Mouse (Mus musculus): Measurements from ENCODE around the gene Suz12.

DNA sequence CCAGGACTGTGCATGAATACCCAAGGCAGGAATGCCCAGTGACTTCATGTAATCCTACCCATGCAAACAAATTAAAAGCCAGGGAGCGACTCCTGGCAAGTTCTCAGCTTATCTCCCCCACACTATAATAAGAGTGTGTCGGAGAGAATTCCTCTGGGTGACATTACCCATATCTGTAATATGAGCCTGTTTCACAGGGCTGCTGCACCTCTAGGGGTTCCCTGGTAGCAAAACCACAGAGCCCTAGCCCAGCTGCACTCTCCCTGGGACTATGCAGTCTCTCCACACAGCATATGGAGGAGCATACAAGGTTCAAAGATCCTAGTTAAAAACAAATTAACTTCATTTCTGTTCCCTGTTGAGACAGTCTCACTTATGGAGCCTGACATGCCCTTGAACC lies 57.2 kb downstream of the Suz12 start:
- TF ChIP-seq POLR2A (IDR thresholded peaks at IDR 0.05; ENCODE audit: low read depth, low read length) (no peak), CTCF (IDR thresholded peaks at IDR 0.05; ENCODE audit: extremely low read depth, insufficient read depth, insufficient read length, insufficient replicate concordance) (no peak)

Data from spleen, adult 2 months (tissue).